Mouse (Mus musculus): ENCODE measurements around the gene Lyzl4. TPM values are rescaled to one million over a fixed set of nuclear protein-coding genes. Genes with fewer than 3 reads are reported as not detected.

The Lyzl4 gene
- total and polyA plus RNA-seq, 3 experiments: not detected

DNA sequence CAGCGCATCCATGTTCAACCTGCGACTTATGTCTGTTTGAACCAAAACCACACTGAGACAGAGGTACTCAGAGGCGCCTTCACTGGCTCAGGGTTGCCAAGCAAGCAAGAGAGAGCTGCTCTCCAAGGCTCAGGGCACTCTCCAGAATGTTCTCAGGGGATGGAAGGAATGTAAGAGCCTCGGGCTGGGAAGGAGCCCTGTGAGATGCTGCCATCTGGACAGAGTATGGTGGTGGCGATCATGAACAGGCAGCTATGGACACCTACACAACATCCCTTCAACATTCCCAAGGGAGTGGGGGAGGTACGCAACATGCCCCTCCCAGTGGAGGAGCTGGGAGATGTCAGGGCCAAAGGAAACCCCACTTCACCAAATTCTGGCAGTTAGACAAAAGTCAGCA lies 83.7 kb downstream of the Lyzl4 start:
- TF ChIP-seq TBP (IDR thresholded peaks at IDR 0.05; ENCODE audit: low read depth, low read length): no peak
- TF ChIP-seq POLR2AphosphoS2 (IDR thresholded peaks at IDR 0.05; ENCODE audit: low read length): no peak
- TF ChIP-seq ZMIZ1 (IDR thresholded peaks at IDR 0.05; ENCODE audit: low read depth, low read length): no peak
- TF ChIP-seq POLR2AphosphoS5 (IDR thresholded peaks at IDR 0.05; ENCODE audit: borderline replicate concordance, low read depth, low read length): no peak
- no peak for TF ChIP-seq EP300 (IDR thresholded peaks at IDR 0.05; ENCODE audit: low read depth in 1 of 2, low read length in 2 of 2)
- no peak for TF ChIP-seq MAFK (IDR thresholded peaks at IDR 0.05; ENCODE audit: borderline replicate concordance, low read depth, low read length)
- no peak for TF ChIP-seq SMC3 (IDR thresholded peaks at IDR 0.05; ENCODE audit: low read depth, low read length)
- no peak for TF ChIP-seq MAZ (IDR thresholded peaks at IDR 0.05; ENCODE audit: low read depth, low read length)
- no peak for TF ChIP-seq TCF12 (IDR thresholded peaks at IDR 0.05; ENCODE audit: low read depth, low read length)
- TF ChIP-seq NELFE (IDR thresholded peaks at IDR 0.05; ENCODE audit: low read depth, low read length): no peak
- TF ChIP-seq ZNF384 (IDR thresholded peaks at IDR 0.05; ENCODE audit: low read depth, low read length): no peak
- no peak for TF ChIP-seq USF2 (IDR thresholded peaks at IDR 0.05; ENCODE audit: borderline replicate concordance in 1 of 2, insufficient read depth in 1 of 2, low read depth in 1 of 2, low read length in 2 of 2)
- TF ChIP-seq MYB (IDR thresholded peaks at IDR 0.05; ENCODE audit: low read depth, low read length): no peak
- Histone ChIP-seq H3K4me3 (ENCODE audit: control insufficient read depth in 1 of 2, insufficient read depth in 1 of 2, low read depth in 2 of 2, low read length in 2 of 2) (no peak overlapping the region), H3K9ac (ENCODE audit: control insufficient read depth, low read depth, low read length, poor library complexity, severe bottlenecking) (no peak overlapping the region), H3K4me1 (ENCODE audit: control insufficient read depth in 1 of 2, insufficient read depth in 2 of 2, low read length in 2 of 2) (no peaks in the 10 kb centered on the region), H3K9me3 (replicated peaks; ENCODE audit: insufficient read depth, low read length) (no peaks in the 10 kb centered on the region), H3K27me3 (ENCODE audit: control insufficient read depth in 1 of 2, insufficient read depth in 2 of 2, low read length in 2 of 2) (0 out of 4 replicates have a peak, but pooled peaks cover 0 to 1% of the 10 kb centered on the region in 2 experiments), H3K36me3 (ENCODE audit: control insufficient read depth in 1 of 2, insufficient read depth in 2 of 2, low read length in 2 of 2) (no peaks in the 10 kb centered on the region; a peak in 1 of 4 replicates), H3K79me2 (ENCODE audit: control insufficient read depth, insufficient read depth, low read length, poor library complexity) (no peaks in the 10 kb centered on the region), H3K27ac (ENCODE audit: control insufficient read depth, low read depth, low read length) (no peak overlapping the region)
- no peak for DNase-seq (ENCODE audit: low read depth, low spot score)

DNA sequence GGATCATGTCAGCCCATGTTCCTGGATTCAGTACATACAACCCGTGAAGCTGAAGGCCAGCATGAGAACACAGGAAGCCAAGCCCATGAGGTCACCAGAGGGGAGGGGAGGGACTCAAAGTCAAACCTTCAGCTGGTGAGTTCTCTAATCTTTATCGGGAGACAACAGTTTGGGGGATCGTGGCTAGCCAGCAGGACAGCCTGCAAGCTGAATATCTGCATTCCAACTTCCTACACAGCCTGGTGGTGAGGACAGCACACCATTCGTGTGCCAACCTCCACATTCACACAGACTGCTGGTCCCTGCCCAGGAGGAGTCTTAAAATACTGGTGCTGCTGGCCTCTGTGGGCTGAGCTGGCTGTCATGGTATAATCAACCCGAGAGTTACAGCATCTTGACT lies 85.0 kb downstream of the Lyzl4 start:
- Histone ChIP-seq H3K36me3 (ENCODE audit: control insufficient read depth in 1 of 2, insufficient read depth in 2 of 2, low read length in 2 of 2) (no peaks in the 10 kb centered on the region; a peak in 1 of 4 replicates), H3K27me3 (ENCODE audit: control insufficient read depth in 1 of 2, insufficient read depth in 2 of 2, low read length in 2 of 2) (peaks cover 0 to 1% of the 10 kb centered on the region in 2 experiments; a peak in 1 of 4 replicates), H3K27ac (ENCODE audit: control insufficient read depth, low read depth, low read length) (no peak overlapping the region), H3K4me3 (ENCODE audit: control insufficient read depth in 1 of 2, insufficient read depth in 1 of 2, low read depth in 2 of 2, low read length in 2 of 2) (no peak overlapping the region), H3K4me1 (ENCODE audit: control insufficient read depth in 1 of 2, insufficient read depth in 2 of 2, low read length in 2 of 2) (no peaks in the 10 kb centered on the region), H3K9me3 (replicated peaks; ENCODE audit: insufficient read depth, low read length) (no peaks in the 10 kb centered on the region), H3K9ac (ENCODE audit: control insufficient read depth, low read depth, low read length, poor library complexity, severe bottlenecking) (no peak overlapping the region), H3K79me2 (ENCODE audit: control insufficient read depth, insufficient read depth, low read length, poor library complexity) (no peaks in the 10 kb centered on the region)
- peak; percentile 15 for DNase-seq (ENCODE audit: low read depth, low spot score)
- TF ChIP-seq ZNF384 (IDR thresholded peaks at IDR 0.05; ENCODE audit: low read depth, low read length) (no peak), ZMIZ1 (IDR thresholded peaks at IDR 0.05; ENCODE audit: low read depth, low read length) (no peak), NRF1 (IDR thresholded peaks at IDR 0.05; ENCODE audit: insufficient read depth, low read depth, low read length, poor library complexity, severe bottlenecking) (no peak), TCF12 (IDR thresholded peaks at IDR 0.05; ENCODE audit: low read depth, low read length) (no peak), POLR2A (IDR thresholded peaks at IDR 0.05; ENCODE audit: control insufficient read depth in 1 of 2, insufficient read depth in 1 of 2, low read depth in 1 of 2, low read length in 2 of 2, poor library complexity in 1 of 2) (no peak), KAT2A (conservative IDR thresholded peaks at IDR 0.05; ENCODE audit: low read depth, low read length) (no peak), TAL1 (IDR thresholded peaks at IDR 0.05; ENCODE audit: low read length) (no peak), MAX (IDR thresholded peaks at IDR 0.05; ENCODE audit: low read length) (no peak), USF2 (IDR thresholded peaks at IDR 0.05; ENCODE audit: borderline replicate concordance in 1 of 2, insufficient read depth in 1 of 2, low read depth in 1 of 2, low read length in 2 of 2) (no peak), MYC (IDR thresholded peaks at IDR 0.05; ENCODE audit: low read depth, low read length) (no peak), CHD2 (IDR thresholded peaks at IDR 0.05; ENCODE audit: low read length) (no peak), BHLHE40 (IDR thresholded peaks at IDR 0.05; ENCODE audit: borderline replicate concordance, low read depth, low read length) (no peak), POLR2AphosphoS2 (IDR thresholded peaks at IDR 0.05; ENCODE audit: low read length) (no peak)
